Mouse (Mus musculus) heart, embryonic 14.5 days (tissue): ENCODE data around the gene Rbmxl1. TPM values are rescaled to one million over a fixed set of nuclear protein-coding genes. Genes with fewer than 3 reads are reported as not detected.
"Not testable (repeated sequence)": the region's sequence is repeated elsewhere in the genome, so short reads cannot be mapped to it uniquely, and the experiment has no call there.

Experiments
- ATAC-seq: fragments of 200-750 bp; cut with Nextera tagmentation; 2 replicates; pipeline ENCODE4 v1.8.0; 2017; ENCODE audit warnings: low read depth, moderate TSS enrichment; ENCODE audit not compliant: insufficient number of reproducible peaks, insufficient read depth, low FRiP score
- H3K27ac ChIP-seq, 2 experiments: fragments of 200-500 bp in 1 of 2; fragments of 300-500 bp in 1 of 2; sonication (generic) in 1 of 2; replicated peaks in 1 of 2; 2 replicates each; pipeline ENCODE4 v1.5.1; 2012 to 2014; ENCODE audit warnings: low read depth in 2 of 2, low read length in 2 of 2, control low read depth in 1 of 2, mild to moderate bottlenecking in 1 of 2, mixed read lengths in 1 of 2; ENCODE audit not compliant: control insufficient read depth in 1 of 2, insufficient read depth in 1 of 2
- H3K27me3 ChIP-seq: fragments of 300-500 bp; sonication (generic); 2 replicates; pipeline ENCODE4 v1.6.1; 2014; ENCODE audit warnings: mild to moderate bottlenecking, low read length, control low read depth; ENCODE audit not compliant: control insufficient read depth, insufficient read depth
- H3K36me3 ChIP-seq: fragments of 300-500 bp; sonication (generic); 2 replicates; pipeline ENCODE4 v1.6.1; 2014; ENCODE audit warnings: mild to moderate bottlenecking, control low read depth, low read length, mixed read lengths; ENCODE audit not compliant: control insufficient read depth, insufficient read depth
- H3K4me1 ChIP-seq, 2 experiments: fragments of 200-500 bp in 1 of 2; fragments of 300-500 bp in 1 of 2; sonication (generic) in 1 of 2; 2 replicates each; pipeline ENCODE4 v1.6.1; 2012 to 2014; ENCODE audit warnings: low read length in 2 of 2, control low read depth in 1 of 2, mixed read lengths in 1 of 2; ENCODE audit not compliant: control insufficient read depth in 2 of 2, insufficient read depth in 2 of 2
- H3K4me2 ChIP-seq: fragments of 300-500 bp; sonication (generic); 2 replicates; pipeline ENCODE4 v1.6.1; 2014; ENCODE audit warnings: mild to moderate bottlenecking, low read length
- H3K4me3 ChIP-seq, 2 experiments: fragments of 200-500 bp in 1 of 2; fragments of 300-500 bp in 1 of 2; sonication (generic) in 1 of 2; 2 replicates each; pipeline ENCODE4 v1.5.1; 2012 to 2014; ENCODE audit warnings: low read length in 2 of 2, mild to moderate bottlenecking in 2 of 2, control low read depth in 1 of 2, low read depth in 1 of 2, moderate library complexity in 1 of 2; ENCODE audit not compliant: control insufficient read depth in 1 of 2, insufficient read depth in 1 of 2
- H3K9ac ChIP-seq: fragments of 300-500 bp; sonication (generic); 2 replicates; pipeline ENCODE4 v1.6.1; 2014; ENCODE audit warnings: mild to moderate bottlenecking, low read length
- H3K9me3 ChIP-seq: fragments of 300-500 bp; sonication (generic); 2 replicates; pipeline ENCODE4 v1.6.1; 2016; ENCODE audit warnings: low read length, control low read depth; ENCODE audit not compliant: control insufficient read depth
- WGBS: fragments of 180-500 bp; shearing (Covaris S2); extraction: QIAGEN DNeasy Blood & Tissue Kit; methylation state at CpG from one replicate; pipeline ENCODE4 v1.1.7; 2014; 5-methylcytosine and 5-hydroxymethylcytosine counted together
- polyA plus RNA-seq: library from polyadenylated mRNA; unstranded; fragments of >200 nt; fragmentation: Nextera tagmentation; extraction: Ambion mirVana; gene quantifications from 2 replicates; pipeline ENCODE4 v1.2.1, GENCODE M21; 2014

The Rbmxl1 gene
- polyA plus RNA-seq = 124 and 131 TPM in 2 replicates

DNA sequence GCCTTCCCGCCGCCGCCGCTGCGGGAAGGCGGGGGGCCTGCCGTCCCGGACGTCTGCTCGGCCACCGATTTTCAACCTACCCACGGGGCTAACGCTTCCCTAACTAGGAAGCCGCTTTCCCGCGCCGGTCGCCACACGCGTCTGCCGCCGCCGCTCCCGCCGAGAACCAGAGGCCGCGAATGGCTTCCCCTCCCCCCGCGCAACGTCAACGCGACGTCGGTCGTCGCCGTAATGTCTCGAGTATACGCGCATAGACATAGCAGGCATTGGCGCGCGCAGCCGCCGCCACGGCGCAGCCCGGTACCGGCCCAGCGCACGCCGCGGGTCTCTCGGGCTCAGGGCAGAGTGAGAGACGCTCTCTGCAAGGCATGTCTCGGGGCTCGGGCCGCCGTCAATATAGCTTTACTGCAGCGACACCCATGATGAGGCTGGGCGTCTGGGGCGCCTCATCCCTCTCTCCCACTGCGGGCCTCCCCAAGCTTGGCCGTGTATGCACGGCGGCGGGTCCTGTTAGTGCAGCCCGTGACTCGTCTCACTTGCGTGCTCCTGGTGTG, at the start of gene Rbmxl1:
TSS of gene Rbmxl1 (minus strand) at position 180 of the 554 bp plus-strand sequence.
- peak within 1 kb of the TSS; percentile 99 for H3K9ac ChIP-seq
- ATAC-seq = peak; percentile 83
- H3K27me3 ChIP-seq = no peaks in the 10 kb centered on the region
- peak within 1 kb of the TSS; percentile 93 to 96 for H3K4me3 ChIP-seq
- under 1% methylated on average over 65 of the region's 70 CpGs for WGBS
- H3K36me3 ChIP-seq = peaks cover 13% of the 10 kb centered on the region
- peak within 1 kb of the TSS; percentile 98 for H3K4me2 ChIP-seq
- no peaks in the 10 kb centered on the region for H3K9me3 ChIP-seq
- peak within 1 kb of the TSS; percentile 95 to 98 for H3K27ac ChIP-seq
- H3K4me1 ChIP-seq = peaks cover 4 to 15% of the 10 kb centered on the region in 2 experiments; a peak in 3 of 4 replicates

DNA sequence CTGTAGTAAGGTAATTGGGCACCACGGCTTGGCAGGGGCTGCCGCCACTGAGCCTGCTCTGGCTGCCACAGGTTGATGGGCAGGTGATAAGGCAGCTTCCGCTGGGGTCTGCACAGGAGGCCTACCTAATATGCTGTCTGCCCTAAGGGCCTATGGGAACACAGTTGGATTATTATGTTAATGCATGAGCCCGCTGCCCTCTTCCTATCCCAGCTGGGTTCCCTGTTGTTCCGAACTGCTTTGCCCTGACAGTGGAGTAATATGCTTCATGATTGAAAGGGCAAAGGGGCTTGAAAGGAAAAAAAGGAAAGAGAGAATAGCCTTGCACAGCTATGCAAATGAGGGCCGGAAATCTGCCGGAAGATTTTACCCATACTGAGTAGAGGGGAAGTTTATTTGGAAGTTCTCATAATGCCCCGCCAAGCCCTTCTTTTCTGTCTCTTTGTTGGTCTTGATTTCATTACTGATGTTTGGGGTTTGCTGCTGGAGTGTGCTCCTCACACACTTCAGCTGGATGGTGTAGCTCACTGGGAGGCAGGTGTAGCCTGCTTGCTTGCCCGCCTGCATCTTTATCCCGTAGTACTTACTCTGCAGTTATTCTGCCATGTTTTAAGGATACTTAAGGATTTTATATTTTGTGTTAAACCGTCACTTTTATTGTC, 48.2 kb upstream of the Rbmxl1 start:
- 84% methylated on average over 11 of the region's 11 CpGs for WGBS
- H3K4me2 ChIP-seq = no peak overlapping the region
- no peaks in the 10 kb centered on the region for H3K4me1 ChIP-seq
- H3K27me3 ChIP-seq = no peaks in the 10 kb centered on the region
- H3K9me3 ChIP-seq = no peaks in the 10 kb centered on the region; the same call in 1 of the 2 replicates
- ATAC-seq = no peak
- no peak overlapping the region for H3K4me3 ChIP-seq
- no peak overlapping the region for H3K9ac ChIP-seq
- H3K36me3 ChIP-seq = no peaks in the 10 kb centered on the region
- H3K27ac ChIP-seq = no peak overlapping the region

- Histone ChIP-seq H3K27ac (no peak overlapping the region), H3K4me1 (peaks cover under 1 to 2% of the 10 kb centered on the region in 2 experiments; a peak in 3 of 4 replicates), H3K4me3 (no peak overlapping the region), H3K4me2 (no peak overlapping the region), H3K9me3 (no peaks in the 10 kb centered on the region), H3K36me3 (no peaks in the 10 kb centered on the region), H3K9ac (no peak overlapping the region), H3K27me3 (no peaks in the 10 kb centered on the region)
- ATAC-seq = no peak
- WGBS = 88% methylated on average over 4 of the region's 4 CpGs
Measured at GRCm38 (mm10) chr8:78555817-78556216, 47.1 kb upstream of the Rbmxl1 start.

GRCm38 (mm10) chr8:78550752-78551134, 42.0 kb upstream of the Rbmxl1 start:
- WGBS = 75% methylated on average over 2 of the region's 2 CpGs

DNA sequence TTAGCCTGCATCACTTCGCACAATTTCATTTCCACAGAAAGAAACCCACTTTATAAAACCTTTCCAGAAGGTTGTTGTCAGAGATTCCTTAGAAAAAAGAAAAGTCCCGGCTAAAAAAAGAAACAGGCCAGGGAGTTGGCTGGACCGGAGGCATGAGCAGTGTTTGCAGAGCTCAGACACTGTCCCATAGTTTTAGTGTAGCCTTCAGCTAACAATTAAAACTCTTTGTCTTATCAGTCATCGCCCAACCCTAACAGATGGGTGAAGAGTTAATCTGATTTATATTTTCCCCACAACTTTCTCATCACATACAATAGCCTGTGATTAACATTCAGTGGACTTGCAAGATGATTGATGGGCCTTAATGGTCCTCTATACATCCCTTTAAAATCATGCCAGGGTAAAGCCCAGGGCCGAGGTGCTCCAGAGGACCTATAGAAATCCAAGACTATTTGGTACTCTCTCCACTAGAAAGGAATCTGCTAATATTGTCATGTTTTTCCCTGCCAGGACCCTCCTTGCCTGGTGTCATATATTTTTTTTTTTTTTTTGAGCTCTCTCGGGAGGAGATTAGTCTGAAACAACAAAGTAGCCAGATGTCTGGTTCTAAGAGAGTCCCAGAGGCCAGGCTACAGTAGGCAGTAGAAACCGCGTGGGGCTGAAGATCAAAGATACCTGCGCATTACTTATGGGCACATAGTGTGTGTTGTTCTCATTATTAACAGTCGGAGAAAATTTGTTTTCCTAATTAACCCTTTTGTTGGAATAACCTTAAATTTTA, 41.5 kb upstream of the Rbmxl1 start:
- ATAC-seq = no peak
- 36% methylated on average over 10 of the region's 10 CpGs for WGBS
- no peak overlapping the region for H3K9ac ChIP-seq
- no peaks in the 10 kb centered on the region for H3K27me3 ChIP-seq
- peaks cover 6 to 16% of the 10 kb centered on the region in 2 experiments for H3K4me1 ChIP-seq
- H3K27ac ChIP-seq = no peak overlapping the region; a peak in 2 of 4 replicates
- H3K4me3 ChIP-seq = no peak overlapping the region
- no peaks in the 10 kb centered on the region for H3K36me3 ChIP-seq
- peak overlapping the region; percentile 21; the same call in 1 of the 2 replicates for H3K4me2 ChIP-seq
- no peaks in the 10 kb centered on the region for H3K9me3 ChIP-seq

More at GRCm38 (mm10) chr8:78550752-78551134, 42.0 kb upstream of the Rbmxl1 start:
- H3K4me2 ChIP-seq = no peak overlapping the region
- H3K9me3 ChIP-seq = no peaks in the 10 kb centered on the region
- ATAC-seq = no peak
- no peak overlapping the region for H3K27ac ChIP-seq
- peaks cover 6 to 16% of the 10 kb centered on the region in 2 experiments for H3K4me1 ChIP-seq
- no peaks in the 10 kb centered on the region for H3K36me3 ChIP-seq
- H3K27me3 ChIP-seq = no peaks in the 10 kb centered on the region
- no peak overlapping the region for H3K9ac ChIP-seq
- H3K4me3 ChIP-seq = no peak overlapping the region

DNA sequence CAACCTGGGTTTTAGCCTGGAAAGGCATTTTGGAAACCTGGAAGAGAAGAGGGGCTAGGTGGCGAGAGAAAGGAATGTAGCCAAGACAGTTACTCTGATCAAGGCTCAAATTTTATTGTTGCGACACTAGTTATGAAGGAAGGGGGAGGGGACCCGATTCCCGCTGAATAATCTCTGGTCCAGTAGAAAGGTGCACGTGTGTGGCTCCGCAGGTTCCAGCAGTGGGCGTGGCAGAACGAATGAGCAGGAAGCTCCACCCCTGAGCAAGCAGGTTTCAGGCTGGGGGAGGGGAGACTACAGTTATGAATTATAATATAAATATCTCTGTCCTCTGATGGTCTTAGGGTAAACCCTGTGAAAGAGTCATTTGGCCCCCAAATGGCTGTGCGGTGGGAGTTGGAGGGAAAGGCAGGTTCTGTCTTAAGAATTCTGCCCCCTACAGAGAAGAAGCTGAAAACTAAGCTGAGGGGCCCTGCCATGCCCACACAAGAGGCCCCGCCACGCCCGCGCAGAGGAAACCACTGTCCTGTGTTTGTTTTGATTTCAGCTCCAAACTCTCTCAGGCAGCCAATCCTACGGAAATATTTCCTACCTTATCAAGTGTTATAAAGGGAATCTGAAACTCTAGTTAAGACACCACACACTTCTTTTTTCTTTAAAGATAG, 36.6 kb upstream of the Rbmxl1 start:
- ATAC-seq, H3K4me1 ChIP-seq, H3K4me2 ChIP-seq, H3K27ac ChIP-seq, H3K27me3 ChIP-seq, H3K9ac ChIP-seq, H3K9me3 ChIP-seq, H3K4me3 ChIP-seq: not testable (repeated sequence)
- peaks cover 13% of the 10 kb centered on the region for H3K36me3 ChIP-seq
- 38% methylated on average over 6 of the region's 14 CpGs for WGBS

DNA sequence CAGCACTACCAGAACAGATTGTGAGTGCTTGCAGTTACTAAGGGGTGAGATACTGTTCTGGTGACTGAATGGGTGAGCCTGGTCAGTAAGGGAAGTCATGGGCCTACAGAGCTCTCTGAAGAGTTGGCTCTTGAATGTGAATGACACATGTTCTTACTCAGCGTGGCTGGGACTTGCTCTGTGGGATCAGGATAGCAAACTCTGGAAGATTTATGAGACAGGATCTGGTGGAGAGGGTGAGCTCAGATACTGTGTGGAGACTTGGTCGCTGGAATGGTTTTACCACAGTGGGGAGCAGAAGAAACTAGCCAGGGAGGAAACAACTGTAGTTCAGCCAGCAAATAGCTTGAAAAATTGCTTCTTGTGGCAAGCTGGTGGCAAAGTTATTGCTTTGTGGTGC, 35.8 kb upstream of the Rbmxl1 start:
- ATAC-seq = no peak
- no peak overlapping the region for H3K9ac ChIP-seq
- peaks cover 15% of the 10 kb centered on the region for H3K36me3 ChIP-seq
- no peaks in the 10 kb centered on the region for H3K27me3 ChIP-seq
- H3K4me1 ChIP-seq = peaks cover 2 to 6% of the 10 kb centered on the region in 2 experiments; a peak in 3 of 4 replicates
- 74% methylated on average over 2 of the region's 2 CpGs for WGBS
- no peak overlapping the region for H3K4me2 ChIP-seq
- H3K4me3 ChIP-seq = no peak overlapping the region
- H3K9me3 ChIP-seq = no peaks in the 10 kb centered on the region
- no peak overlapping the region for H3K27ac ChIP-seq
